Mouse (Mus musculus) small intestine, adult 2 months (tissue): ENCODE data around the gene Elmo1.

Experiments used
- CTCF ChIP-seq: fragments of 200-500 bp; IDR thresholded peaks from 2 replicates; pipeline ENCODE4 v1.5.1; 2012; ENCODE audit warnings: low read depth, mild to moderate bottlenecking, control low read depth, inconsistent platforms, low read length, moderate library complexity, mixed read lengths; ENCODE audit not compliant: insufficient replicate concordance, insufficient read length; ENCODE audit errors: extremely low read depth
- POLR2A ChIP-seq: fragments of 200-500 bp; IDR thresholded peaks from 2 replicates; pipeline ENCODE4 v1.6.1; 2012; ENCODE audit warnings: low read depth, mild to moderate bottlenecking, control low read depth, inconsistent platforms, low read length, moderate library complexity

DNA sequence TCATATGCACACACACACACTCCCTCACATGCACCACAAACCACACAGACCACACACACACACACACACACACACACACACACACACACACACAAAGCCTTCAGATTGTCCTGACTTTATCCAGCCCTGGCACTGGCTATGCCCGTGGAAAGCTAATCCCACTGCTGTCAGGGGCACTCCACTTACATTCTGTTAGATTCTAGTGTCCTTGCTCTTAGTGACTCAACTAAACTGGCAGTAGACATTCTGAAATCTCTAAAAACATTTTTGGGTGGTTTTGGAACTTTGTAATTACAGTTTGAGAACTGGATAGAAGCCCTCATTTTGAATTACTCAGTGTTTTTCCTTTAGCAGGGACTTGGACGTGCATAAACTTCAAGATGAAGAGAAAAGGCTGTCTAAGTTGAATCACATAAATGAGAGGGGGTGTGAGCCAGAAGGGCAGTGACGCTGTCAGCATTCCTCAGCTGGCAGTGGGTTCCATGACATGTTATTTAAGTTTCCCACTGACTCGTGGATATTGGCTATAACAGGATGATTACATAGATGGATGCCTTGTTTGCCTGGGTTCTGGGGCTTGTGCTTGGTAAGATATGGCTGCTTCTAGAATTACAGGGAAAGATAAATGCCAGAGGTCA, 127.2 kb downstream of the Elmo1 start:
- TF ChIP-seq CTCF (no peak), POLR2A (no peak)
